Mouse (Mus musculus): ENCODE data around the gene Mogat2.

Mogat2 gene

GRCm38 (mm10) chr7:99235657-99236056, 2.8 kb downstream of the Mogat2 start:
- no peak for DNase-seq (ENCODE audit: low spot score in 2 of 2)

GRCm38 (mm10) chr7:99234916-99235315, 3.5 kb downstream of the Mogat2 start:
- no peak for DNase-seq (ENCODE audit: low spot score in 2 of 2)

- DNase-seq (ENCODE audit: low spot score in 2 of 2), result no peak
Measured at GRCm38 (mm10) chr7:99232571-99232970, 5.8 kb downstream of the Mogat2 start.

DNA sequence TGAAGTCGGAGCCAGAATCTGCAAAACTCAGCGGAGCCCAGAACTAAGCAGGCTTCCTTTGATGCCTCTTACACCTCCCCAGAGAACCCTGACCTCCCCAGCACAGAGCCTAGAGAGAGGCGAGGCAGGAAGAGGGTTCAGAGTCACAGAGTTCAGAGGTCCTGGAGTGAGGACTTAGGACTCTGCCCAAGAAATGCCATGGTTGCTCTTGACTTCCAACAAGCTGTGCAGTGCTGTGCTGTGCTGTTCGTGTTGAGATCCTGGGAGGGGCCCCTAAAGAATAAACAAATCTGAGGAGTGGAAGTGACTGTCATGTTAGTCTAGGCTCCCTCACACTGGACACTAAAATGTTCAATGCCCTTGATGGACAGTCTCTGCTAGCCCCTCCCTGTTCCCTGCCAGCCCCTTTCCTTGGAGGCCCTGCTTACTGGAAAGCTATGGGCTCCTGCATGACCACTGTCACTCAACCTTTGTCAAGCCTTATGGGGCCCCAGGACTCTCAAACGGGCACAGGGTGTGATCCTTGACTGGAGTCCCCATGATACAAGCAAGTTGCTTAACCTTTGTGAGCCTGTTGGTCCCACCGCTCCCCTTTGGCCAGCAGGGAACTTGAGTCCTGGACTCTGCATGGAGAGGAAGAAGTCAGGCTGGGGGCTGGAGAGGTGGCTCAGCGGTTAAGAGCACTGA, 8.2 kb downstream of the Mogat2 start:
- DNase-seq (ENCODE audit: low spot score in 2 of 2), result no peak

GRCm38 (mm10) chr7:99229411-99229810, 9.0 kb downstream of the Mogat2 start:
- DNase-seq (ENCODE audit: low spot score in 2 of 2), result no peak

GRCm38 (mm10) chr7:99228825-99229224, 9.6 kb downstream of the Mogat2 start:
- DNase-seq (ENCODE audit: low spot score in 2 of 2), result no peak

DNA sequence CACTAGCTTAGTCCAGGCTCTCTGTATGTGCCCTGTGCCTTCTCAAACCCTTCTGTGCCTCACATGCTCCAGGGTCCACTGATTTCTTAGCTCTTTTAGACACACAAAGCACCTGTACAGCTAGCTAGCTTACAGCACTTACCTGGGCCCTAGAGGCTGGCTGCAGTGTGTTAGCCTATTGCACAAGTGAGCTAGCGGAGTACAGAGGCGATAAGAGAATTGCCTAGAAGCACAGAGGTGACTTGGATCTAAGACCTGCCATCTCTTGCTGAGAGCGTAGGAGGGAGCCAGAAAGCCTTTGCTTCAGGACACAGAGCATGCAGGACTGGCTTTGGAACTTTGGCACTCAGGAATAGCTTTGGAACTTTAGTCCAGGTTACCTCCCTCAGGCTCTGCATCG, 11.2 kb downstream of the Mogat2 start:
- no peak for DNase-seq (ENCODE audit: low spot score in 2 of 2)

GRCm38 (mm10) chr7:99226662-99227061, 11.8 kb downstream of the Mogat2 start:
- no peak for DNase-seq (ENCODE audit: low spot score in 2 of 2)

DNA sequence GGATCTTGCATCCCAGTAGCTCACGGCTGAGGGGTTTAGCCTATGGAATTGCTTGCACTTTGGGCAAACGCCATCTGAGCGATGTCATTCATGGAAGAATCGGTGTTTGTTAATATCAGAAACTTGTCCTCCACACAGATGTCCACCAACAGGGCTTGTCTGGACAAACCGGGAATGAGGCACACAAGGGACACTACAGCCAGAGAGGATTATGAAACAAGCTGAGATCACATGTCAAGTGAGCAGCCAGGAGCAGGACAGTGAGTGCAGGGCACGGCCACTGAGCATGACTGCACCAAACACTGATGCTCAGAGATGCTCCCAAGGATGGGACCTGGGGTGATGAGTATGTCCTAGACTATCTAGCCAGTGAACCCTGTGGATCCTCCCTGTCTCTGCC, 13.0 kb downstream of the Mogat2 start:
- no peak for DNase-seq (ENCODE audit: low spot score in 2 of 2)

DNA sequence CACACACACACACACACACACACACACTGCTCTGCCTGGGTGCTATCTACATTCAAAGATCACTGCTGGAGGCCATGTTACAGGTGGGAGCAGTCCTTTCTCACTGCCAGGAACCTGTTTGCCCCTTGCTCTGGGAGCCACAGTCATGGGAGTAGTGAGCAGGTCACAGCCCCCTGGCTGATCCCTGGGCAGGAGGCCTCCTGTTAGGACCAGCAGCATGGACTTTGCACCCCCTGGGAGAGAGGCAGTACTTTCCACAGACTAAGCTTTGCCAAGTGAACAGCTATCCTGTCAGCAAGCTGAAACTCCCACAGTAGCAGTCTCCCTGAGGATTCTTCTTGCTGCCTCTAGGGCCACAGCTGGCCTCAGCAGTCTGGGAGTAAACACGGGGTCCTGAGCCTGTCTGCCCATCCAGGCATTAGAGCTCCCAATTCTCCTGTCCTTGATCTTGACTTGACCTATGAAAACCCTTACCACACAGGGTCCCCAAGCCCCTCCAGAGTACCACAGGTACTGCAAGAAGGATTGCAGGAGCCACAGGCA, 13.7 kb downstream of the Mogat2 start:
- DNase-seq (ENCODE audit: low spot score in 2 of 2), result no peak

GRCm38 (mm10) chr7:99224225-99224624, 14.2 kb downstream of the Mogat2 start:
- no peak for DNase-seq (ENCODE audit: low spot score in 2 of 2)

DNA sequence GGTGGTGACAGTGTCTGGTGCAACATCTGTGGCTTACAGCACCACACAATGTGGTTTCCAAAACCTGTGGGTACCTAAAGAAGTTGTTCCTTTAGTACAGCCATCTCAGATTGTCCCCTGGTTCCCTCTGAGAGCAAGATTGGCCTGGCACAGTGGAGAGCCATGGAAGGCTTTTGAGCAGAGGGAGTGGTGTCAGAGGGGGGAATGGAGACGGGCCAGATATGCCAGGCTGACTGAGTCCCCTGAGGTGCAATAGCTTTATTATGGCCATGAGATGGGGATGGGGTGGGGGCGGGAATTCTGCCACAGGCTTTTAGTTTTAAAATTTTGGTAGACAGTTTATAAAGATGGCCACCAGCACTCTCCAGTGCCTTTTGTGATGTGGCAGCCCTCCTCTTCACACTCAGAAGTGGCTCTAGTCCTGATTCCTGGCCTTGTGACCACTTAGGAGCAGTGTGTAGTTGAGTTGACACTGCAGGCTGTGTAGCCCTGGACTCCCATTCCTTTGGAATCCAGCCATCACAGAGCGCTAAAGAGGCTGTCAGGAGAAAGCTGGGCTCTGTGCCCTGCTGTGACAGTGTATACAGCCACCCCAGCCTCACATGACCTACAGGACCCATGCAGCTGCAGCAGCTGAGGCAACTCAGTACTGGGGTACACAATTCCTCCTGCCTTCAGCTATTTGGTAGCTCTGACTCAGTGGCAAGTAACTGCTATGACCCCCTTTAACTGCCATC, 20.9 kb downstream of the Mogat2 start:
- DNase-seq (ENCODE audit: low spot score in 2 of 2), result no peak

- DNase-seq (ENCODE audit: low spot score in 2 of 2), result no peak
Measured at GRCm38 (mm10) chr7:99215347-99215855, 23.0 kb downstream of the Mogat2 start.

DNA sequence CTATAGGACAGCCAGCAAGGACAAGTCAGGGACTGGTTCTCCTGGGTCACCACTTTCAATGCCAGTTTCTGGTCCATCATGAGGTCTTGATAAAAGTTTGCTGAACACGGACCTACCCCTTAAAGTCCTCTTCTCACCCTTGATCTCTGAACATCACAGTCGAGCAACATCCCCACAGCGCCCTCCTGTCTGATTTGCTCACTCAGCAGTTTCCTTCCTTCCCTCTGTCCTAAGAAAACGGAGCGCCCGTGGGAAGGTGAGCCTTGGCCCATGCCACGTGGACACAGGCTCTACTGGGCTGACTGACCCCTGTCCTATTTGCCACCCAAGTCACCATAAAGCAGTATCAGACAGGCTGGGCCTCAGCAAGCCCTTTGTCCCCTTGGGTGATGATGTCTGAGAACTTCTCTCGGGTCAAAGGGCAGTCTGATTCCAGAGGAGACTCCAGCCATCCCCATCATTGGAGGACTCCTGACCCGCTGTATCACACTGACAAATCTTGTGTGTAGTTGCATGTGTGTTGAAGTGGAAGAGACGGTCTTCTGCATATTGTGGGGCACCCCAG, 23.7 kb downstream of the Mogat2 start:
- DNase-seq (ENCODE audit: low spot score in 2 of 2), result no peak

GRCm38 (mm10) chr7:99213686-99214085, 24.7 kb downstream of the Mogat2 start:
- DNase-seq (ENCODE audit: low spot score in 2 of 2), result no peak

DNA sequence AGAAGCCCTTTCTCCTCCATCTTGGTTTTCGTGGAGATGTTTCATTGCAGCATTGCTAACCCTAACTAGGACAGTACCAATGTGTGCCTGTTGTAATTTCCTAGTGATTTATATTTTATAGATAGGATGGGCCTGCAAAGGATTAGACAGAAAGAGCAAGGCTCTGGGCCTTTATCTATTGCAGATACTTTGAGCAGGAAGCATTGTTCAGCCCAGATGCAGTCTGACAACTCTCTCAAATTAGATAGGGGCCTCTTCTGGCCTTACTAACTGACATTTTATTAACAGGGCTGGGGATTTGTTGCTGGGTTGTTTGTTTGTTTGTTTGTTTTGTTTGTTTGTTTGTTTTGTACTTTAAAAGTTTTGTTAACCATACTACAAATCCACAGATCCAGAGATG, 25.4 kb downstream of the Mogat2 start:
- DNase-seq (ENCODE audit: low spot score in 2 of 2), result no peak

- no peak for DNase-seq (ENCODE audit: low spot score in 2 of 2)
Measured at GRCm38 (mm10) chr7:99208704-99209103, 29.7 kb downstream of the Mogat2 start.

- DNase-seq (ENCODE audit: low spot score in 2 of 2), result no peak
Measured at GRCm38 (mm10) chr7:99206364-99206763, 32.1 kb downstream of the Mogat2 start.

DNA sequence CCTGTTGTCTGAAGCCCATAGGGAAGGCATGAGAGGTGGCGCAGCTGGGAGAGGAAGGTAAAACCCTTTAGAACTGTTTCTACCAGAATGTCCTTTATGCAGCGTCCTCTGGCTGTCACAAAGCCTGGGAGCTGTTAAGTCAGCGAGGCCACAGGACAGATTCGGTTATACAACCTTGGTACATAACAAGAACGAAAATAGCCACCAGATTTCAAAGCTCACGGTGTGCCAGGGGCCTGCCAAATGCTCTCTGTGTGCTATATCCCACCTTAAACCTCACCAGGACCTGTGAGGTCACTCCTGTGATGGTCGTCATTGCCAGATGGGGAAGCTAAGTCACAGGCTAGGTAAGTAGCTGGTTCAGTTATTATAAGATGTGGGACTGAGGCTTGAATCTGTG, 36.3 kb downstream of the Mogat2 start:
- DNase-seq (ENCODE audit: low spot score in 2 of 2), result no peak

- DNase-seq (ENCODE audit: low spot score in 2 of 2), result no peak
Measured at GRCm38 (mm10) chr7:99200290-99200689, 38.1 kb downstream of the Mogat2 start.

DNA sequence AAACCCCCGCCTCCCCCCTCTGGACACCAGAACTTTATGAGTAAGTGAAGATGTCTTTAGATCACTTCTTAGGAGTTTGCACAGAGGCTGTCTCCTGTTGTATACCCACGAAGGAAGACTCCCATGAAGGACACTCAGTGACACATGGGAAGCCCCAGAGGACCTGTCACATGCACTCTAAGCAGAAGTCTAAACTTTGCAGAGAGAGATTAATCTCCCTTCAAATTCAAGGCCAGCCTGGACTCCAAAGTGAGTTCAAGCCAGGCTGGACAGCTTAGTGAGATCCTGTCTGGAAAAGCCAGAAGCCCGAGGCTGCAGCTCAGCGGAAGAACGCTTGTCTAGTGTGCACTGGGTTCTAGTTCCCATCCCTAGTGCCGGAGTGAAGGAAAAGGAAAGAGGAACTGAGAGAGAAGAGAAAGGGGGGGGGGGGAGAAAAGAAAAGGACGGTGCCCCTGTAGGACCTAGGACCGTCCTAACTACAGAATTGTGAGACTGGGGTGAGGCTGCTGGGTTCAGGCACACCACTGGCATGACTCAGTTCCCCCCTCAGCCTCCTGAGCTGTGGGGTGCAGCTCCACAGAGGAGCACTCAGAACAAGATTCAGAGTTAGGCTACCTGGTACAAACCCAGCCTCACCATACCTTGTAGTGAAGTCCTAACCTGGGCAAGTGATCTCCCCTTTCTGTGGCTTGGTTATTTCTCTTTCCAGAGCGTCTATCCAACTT, 38.8 kb downstream of the Mogat2 start:
- DNase-seq (ENCODE audit: low spot score in 2 of 2), result no peak

- DNase-seq (ENCODE audit: low spot score in 2 of 2), result no peak
Measured at GRCm38 (mm10) chr7:99198811-99199210, 39.6 kb downstream of the Mogat2 start.
